Mouse (Mus musculus) retina, postnatal 1 day (tissue): ENCODE data around the gene Mlh3.

Experiments
- DNase-seq: peaks from one replicate; pipeline ENCODE4 v3.0.0-alpha.2; 2012

The Mlh3 gene

GRCm38 (mm10) chr12:85227227-85227626 lies 43.2 kb downstream of the Mlh3 start:
- no peak for DNase-seq

DNA sequence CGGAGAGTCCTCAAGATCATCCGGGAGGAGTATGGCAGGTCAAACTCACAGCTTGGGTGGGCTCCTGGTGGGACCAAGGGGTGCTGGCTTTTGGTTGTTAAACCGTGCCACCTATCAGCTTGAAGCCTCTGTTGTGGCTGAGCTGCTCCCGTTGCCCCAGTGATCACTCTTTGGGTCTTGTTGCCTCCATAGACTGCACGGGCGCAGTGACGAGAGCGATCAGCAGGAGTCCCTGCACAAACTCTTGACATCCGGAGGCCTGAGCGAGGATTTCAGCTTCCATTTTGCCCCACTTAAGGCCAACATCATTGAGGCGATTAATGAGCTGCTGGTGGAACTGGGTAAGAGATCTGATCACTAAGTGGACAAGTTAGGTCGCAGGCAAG lies 50.5 kb downstream of the Mlh3 start:
- DNase-seq: peak; percentile 42

GRCm38 (mm10) chr12:85219236-85219904 lies 51.0 kb downstream of the Mlh3 start, which contains the start of gene Eif2b2:
Gene Eif2b2, plus strand, starts transcription at chr12:85219481.
- peak; percentile 99 for DNase-seq

- DNase-seq: no peak
Measured at GRCm38 (mm10) chr12:85217733-85218310, 52.6 kb downstream of the Mlh3 start.

- DNase-seq: no peak
Measured at GRCm38 (mm10) chr12:85215031-85215430, 55.4 kb downstream of the Mlh3 start.

- DNase-seq: no peak
Measured at GRCm38 (mm10) chr12:85208687-85209199, 61.7 kb downstream of the Mlh3 start.

DNA sequence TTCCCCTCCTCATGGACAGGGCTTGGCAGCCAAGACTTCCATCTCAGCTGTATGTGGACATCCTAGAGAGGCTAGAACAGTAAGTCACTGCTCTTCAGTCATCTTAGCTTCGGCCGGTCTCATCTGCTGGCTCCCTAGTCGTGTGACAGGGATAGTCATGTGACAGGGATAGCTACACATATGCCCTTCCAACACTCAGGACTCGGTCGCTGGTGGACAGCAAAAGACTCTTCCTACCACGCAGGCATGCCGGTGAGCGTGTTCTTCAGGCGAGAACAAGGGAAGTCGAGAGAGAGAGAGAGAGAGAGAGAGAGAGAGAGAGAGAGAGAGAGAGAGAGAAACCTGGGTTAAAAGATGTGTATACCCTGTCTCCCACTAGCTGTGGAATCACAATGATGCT lies 65.0 kb downstream of the Mlh3 start:
- no peak for DNase-seq

GRCm38 (mm10) chr12:85204105-85204504 lies 66.3 kb downstream of the Mlh3 start:
- no peak for DNase-seq

DNA sequence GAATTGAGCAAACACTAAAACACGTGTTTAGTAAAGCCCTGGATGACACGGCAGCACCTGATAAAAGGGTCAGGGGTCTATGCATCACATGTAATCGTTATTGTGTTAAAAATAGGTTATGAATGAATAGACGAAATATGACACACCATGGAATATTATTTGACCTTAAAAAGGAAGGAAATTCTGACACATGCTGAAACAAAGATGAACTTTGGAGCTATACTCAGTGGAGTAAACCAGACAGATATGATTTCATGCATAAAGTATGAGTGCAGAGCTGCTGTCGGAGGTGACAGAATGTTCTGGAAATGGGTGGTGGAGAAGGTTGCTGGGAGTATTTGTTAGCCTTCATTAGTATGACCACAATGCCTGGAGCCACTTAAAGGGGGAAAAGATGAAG lies 66.7 kb downstream of the Mlh3 start:
- no peak for DNase-seq

DNA sequence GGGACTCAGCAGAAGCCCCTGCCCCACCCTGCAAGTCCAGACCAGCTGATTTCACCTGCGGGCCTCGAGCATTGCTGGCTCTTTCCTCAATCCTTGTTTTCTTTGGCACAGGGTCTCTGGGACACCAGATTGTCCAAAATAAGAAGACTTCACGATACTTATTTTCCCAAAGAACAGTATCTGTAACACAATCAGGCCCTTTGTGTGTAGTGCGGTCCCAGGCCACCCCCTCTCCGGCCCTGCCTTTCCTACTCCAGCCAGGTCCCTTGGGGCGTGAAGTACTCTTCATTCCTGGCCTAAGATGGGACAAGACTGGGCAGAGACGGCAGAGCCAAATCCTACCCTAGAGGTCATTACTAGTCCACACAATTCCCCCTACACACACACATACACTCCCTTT lies 68.2 kb downstream of the Mlh3 start:
- DNase-seq: no peak

- DNase-seq: no peak
Measured at GRCm38 (mm10) chr12:85201830-85202147, 68.6 kb downstream of the Mlh3 start.

DNA sequence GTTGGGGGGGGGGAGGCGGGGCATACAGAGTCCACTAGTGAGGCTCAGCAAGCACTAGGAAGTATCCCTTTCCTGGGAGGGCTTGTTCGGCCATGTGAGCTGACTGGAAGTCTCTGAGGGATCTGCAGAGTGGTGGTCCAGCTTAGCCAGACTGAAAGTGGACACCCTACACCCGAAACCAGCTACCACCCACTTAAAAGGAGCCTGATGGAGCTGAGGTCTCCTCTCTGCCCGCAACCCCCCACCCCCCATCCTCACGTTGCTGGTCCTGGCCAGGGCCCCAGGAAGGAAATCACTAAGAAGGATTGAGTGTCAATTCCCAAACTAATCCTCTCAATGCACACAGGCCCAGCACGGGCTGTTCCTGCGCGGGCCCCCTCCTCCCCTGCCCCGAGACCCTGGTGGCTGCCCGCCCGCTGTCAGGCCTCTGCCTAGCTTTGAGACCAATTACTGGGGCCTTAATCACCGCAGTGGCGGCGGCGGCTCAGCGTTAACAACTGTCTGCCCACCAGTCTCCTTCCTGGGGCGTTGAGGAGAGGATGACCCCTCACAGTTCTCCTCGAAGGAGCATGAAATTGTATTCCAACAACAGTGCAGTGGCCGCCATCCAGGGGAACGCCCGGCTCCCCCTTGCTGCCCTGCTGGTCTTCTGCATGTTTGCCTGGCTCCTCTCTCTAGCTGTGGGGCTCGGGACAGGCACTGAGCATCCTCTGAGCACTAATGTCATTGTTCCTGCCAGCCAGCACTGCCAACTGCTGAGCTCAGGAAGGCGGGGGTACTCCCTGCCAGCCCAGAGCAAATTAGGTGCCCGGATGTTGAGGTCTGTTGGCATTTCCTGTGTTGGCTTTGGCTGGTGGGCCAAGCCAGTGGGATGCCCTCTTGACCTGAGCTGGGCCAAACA lies 69.2 kb downstream of the Mlh3 start:
- DNase-seq: peak; percentile 91

GRCm38 (mm10) chr12:85199954-85200353 lies 70.4 kb downstream of the Mlh3 start:
- no peak for DNase-seq

DNA sequence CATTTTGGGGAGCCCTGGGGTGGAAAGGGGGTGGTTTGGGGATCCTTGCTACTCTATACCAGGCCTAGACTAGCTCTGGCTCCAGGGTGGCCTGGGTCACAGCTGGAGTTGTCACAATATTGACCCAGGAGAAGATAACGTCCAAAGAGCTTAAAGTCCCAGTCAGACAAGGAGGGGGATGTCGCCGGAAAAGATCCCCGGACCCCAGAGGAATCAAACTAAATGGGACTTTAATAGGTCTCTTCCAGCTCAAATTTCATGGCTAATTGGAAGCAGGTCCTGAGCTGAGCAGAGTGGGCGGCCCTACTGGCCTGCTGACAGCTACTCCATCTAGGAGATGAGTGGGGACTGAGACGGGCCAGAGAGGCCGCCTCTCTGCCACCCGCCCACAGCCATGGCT lies 72.5 kb downstream of the Mlh3 start:
- no peak for DNase-seq

GRCm38 (mm10) chr12:85197371-85197770 lies 73.0 kb downstream of the Mlh3 start:
- no peak for DNase-seq

DNA sequence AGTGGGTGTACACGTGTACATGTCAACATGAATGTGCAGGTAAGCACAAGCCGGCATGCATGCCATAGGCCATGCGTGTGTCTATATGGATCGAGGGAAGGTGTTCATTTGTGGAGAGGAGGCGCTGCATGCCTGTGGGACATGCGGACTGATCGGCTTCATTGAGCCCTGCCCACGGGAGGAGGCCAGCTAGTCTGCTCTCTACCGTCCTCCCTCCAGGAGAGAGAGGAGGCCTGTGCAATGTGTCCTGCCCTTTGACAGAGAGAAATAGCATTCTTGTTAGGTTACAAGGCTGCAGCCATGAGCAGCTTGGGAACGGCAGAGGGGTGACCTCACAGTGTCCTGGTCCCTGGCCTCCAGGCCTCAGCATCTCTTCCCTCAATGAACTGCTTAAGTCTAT lies 74.2 kb downstream of the Mlh3 start:
- DNase-seq: no peak

- DNase-seq: no peak
Measured at GRCm38 (mm10) chr12:85195086-85195485, 75.3 kb downstream of the Mlh3 start.

DNA sequence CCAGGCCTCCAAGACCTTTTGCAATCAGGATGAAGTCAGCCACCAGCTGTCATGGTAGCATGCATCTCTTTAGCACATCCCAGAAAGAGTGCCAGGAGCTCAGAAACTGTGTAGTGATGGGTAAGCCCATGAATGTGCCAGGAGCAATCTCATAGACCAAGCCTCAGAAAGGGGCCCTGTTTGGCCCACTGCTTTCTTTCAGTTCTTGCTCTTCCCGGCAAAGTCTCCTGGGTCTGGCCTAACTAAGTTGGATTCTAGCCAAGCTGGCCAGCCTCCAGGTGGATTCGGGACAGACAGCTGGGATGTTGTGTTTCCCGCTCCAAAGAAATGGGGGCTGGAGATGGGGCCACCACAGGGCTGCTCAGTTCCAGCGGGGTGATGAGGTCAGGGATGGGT lies 75.8 kb downstream of the Mlh3 start:
- peak; percentile 81 for DNase-seq

GRCm38 (mm10) chr12:85193923-85194622 lies 76.3 kb downstream of the Mlh3 start:
- DNase-seq: no peak

DNA sequence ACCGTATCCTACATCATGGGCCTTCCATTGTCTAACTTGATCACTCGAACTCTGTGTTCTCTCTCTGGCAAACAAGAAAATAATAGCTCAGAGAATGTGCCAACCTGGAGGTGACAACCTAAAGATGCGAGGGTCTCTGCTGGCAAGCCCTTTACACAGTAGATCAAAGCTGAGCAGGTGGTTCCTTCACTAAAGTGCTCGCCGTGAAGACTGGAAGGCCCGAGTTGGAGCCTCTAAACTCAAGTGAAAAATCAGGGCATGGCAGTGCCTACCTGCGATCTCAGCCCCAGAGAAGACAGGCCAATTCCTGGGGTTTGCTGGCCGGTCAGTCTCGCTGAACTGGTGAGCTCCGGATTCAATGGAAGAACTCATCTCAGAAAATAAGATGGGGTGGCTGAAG lies 77.3 kb downstream of the Mlh3 start:
- no peak for DNase-seq

- DNase-seq: no peak
Measured at GRCm38 (mm10) chr12:85192461-85193108, 77.8 kb downstream of the Mlh3 start.

- DNase-seq: no peak
Measured at GRCm38 (mm10) chr12:85190290-85190689, 80.1 kb downstream of the Mlh3 start.

DNA sequence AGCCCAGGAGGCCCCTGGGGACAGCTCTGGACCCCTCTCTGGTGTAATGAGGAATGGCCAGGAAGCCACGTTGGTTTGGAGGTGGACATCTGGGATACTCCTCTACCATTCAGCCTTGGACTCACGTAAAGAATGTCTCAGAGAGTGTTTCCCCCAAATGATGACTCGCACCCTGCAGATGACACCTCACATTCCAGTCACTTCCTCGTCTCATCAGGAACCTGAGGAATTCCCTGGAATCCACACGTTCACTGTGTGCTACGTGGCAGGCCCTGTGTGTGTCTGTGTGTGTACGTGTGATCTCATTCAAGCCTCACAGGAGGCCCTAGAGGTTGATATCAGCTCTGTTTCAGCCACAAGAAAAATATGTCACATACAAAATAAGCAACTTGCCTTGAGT lies 84.0 kb downstream of the Mlh3 start:
- no peak for DNase-seq
